Mouse (Mus musculus) liver, embryonic 14.5 days (tissue): Measurements from ENCODE around the gene Cebpa. TPM values are rescaled to one million over a fixed set of nuclear protein-coding genes. Genes with fewer than 3 reads are reported as not detected.

ENCODE experiments used
- ATAC-seq: fragments of 200-750 bp; cut with Nextera tagmentation; 2 replicates; pipeline ENCODE4 v1.8.0; 2017; ENCODE audit warnings: moderate number of reproducible peaks, mild to moderate bottlenecking, moderate library complexity; ENCODE audit not compliant: insufficient read depth
- DNase-seq, 3 experiments: peaks; one replicate each; pipeline ENCODE4 v3.0.0-alpha.2; 2012 to 2013; ENCODE audit warnings: low read depth in 3 of 3, low spot score in 3 of 3
- H3K27ac ChIP-seq: fragments of 300-500 bp; sonication (generic); 2 replicates; pipeline ENCODE4 v1.5.1; 2014; ENCODE audit warnings: moderate library complexity, mild to moderate bottlenecking, control low read depth, inconsistent platforms
- H3K27me3 ChIP-seq: fragments of 300-500 bp; sonication (generic); 2 replicates; pipeline ENCODE4 v1.6.1; 2014; ENCODE audit warnings: mild to moderate bottlenecking, low read length, moderate library complexity; ENCODE audit not compliant: control insufficient read depth, insufficient read depth
- H3K36me3 ChIP-seq: fragments of 300-500 bp; sonication (generic); replicated peaks from 2 replicates; pipeline ENCODE4 v1.6.1; 2014; ENCODE audit warnings: low read depth; ENCODE audit not compliant: control insufficient read depth, insufficient read depth
- H3K4me1 ChIP-seq, 2 experiments: fragments of 200-500 bp in 1 of 2; fragments of 300-500 bp in 1 of 2; sonication (generic) in 1 of 2; replicated peaks; 2 replicates each; pipeline ENCODE4 v1.6.1; 2012 to 2014; ENCODE audit warnings: antibody characterized with exemption in 1 of 2, inconsistent platforms in 1 of 2, low read length in 1 of 2; ENCODE audit not compliant: control insufficient read depth in 2 of 2, insufficient read depth in 2 of 2
- H3K4me2 ChIP-seq: fragments of 300-500 bp; sonication (generic); 2 replicates; pipeline ENCODE4 v1.6.1; 2014; ENCODE audit warnings: low read depth, mild to moderate bottlenecking, control low read depth, moderate library complexity
- H3K4me3 ChIP-seq, 2 experiments: fragments of 200-500 bp in 1 of 2; fragments of 300-500 bp in 1 of 2; sonication (generic) in 1 of 2; 2 replicates each; pipeline ENCODE4 v1.5.1; 2012 to 2014; ENCODE audit warnings: low read depth in 2 of 2, low read length in 2 of 2, mild to moderate bottlenecking in 2 of 2, control low read depth in 1 of 2, inconsistent platforms in 1 of 2, moderate library complexity in 1 of 2; ENCODE audit not compliant: insufficient read depth in 1 of 2
- H3K9ac ChIP-seq: fragments of 300-500 bp; sonication (generic); replicated peaks from 2 replicates; pipeline ENCODE4 v1.6.1; 2014; ENCODE audit warnings: mild to moderate bottlenecking, control low read depth, moderate library complexity
- H3K9me3 ChIP-seq: fragments of 300-500 bp; sonication (generic); 2 replicates; pipeline ENCODE4 v1.6.1; 2016; ENCODE audit warnings: low read length, mixed read lengths; ENCODE audit not compliant: control insufficient read depth
- CTCF ChIP-seq: IDR thresholded peaks from 2 replicates; pipeline ENCODE4 v1.5.1; 2016; ENCODE audit warnings: antibody characterized with exemption, low read depth, control low read depth
- EP300 ChIP-seq: IDR thresholded peaks from 2 replicates; pipeline ENCODE4 v1.6.1; 2016; ENCODE audit warnings: antibody characterized with exemption, low read depth
- WGBS: fragments of 180-500 bp; shearing (Covaris S2); extraction: QIAGEN DNeasy Blood & Tissue Kit; methylation state at CpG from one replicate; pipeline ENCODE4 v1.1.7; 2014; ENCODE audit not compliant: insufficient replicate concordance; 5-methylcytosine and 5-hydroxymethylcytosine counted together
- polyA plus RNA-seq, 2 experiments: library from polyadenylated mRNA; depleted of rRNA in 1 of 2; stranded (reverse) in 1 of 2; unstranded in 1 of 2; fragments of >200 nt; fragmentation: Nextera tagmentation in 1 of 2; extraction: Ambion mirVana in 1 of 2; gene quantifications; 2 replicates each; pipeline versions ENCODE4 v1.2.1 to v1.2.3; 2012 to 2014

The Cebpa gene
- polyA plus RNA-seq, 2 experiments: 7.1 to 15.0 TPM

GRCm38 (mm10) chr7:35122401-35123320 lies 3.6 kb downstream of the Cebpa start:
- TF ChIP-seq CTCF (no peak), EP300 (no peak)
- Histone ChIP-seq H3K4me3 (peak overlapping the region; percentile 16 to 60; a peak in 2 of 4 replicates), H3K36me3 (no peaks in the 10 kb centered on the region), H3K27me3 (peaks cover 36% of the 10 kb centered on the region), H3K9ac (no peak overlapping the region), H3K9me3 (no peaks in the 10 kb centered on the region), H3K27ac (no peak overlapping the region), H3K4me2 (peak overlapping the region; percentile 42), H3K4me1 (peaks cover 0 to 7% of the 10 kb centered on the region in 2 experiments; a peak in 2 of 4 replicates)
- WGBS: 44% methylated on average over 10 of the region's 10 CpGs
- DNase-seq: no peak
- ATAC-seq: no peak

DNA sequence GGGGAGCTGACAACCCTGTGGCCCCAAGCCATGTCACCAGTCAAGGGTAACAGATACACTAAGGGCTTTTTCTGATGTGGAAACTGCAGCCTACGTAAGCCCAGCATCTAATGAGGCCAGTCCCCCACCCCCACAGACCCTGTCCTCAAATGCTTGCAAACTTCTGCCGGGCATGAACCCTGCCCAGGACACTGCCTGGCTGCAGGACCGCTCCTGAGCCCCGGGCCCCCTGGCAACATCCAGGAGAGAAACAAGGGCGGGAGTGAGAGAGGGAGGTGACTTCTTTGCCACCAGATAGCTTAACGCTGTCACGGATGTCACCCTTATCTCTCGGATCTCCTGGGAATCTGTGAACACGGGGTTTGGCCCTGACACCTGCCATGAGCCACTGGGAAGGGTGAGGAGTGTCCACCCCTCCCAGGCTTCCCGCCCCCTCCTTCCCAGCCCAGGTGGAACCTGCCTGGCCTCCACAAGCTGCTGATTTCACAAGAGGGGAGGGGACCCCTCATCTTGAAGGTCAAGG lies 4.4 kb downstream of the Cebpa start:
- Histone ChIP-seq H3K4me1 (peaks cover 0 to 14% of the 10 kb centered on the region in 2 experiments; a peak in 2 of 4 replicates), H3K4me3 (no peak overlapping the region), H3K27me3 (peaks cover 28% of the 10 kb centered on the region), H3K9ac (no peak overlapping the region), H3K36me3 (no peaks in the 10 kb centered on the region), H3K9me3 (no peaks in the 10 kb centered on the region), H3K4me2 (no peak overlapping the region), H3K27ac (no peak overlapping the region)
- 32% methylated on average over 10 of the region's 10 CpGs for WGBS
- no peak for TF ChIP-seq EP300
- TF ChIP-seq CTCF: no peak
- ATAC-seq: no peak
- no peak for DNase-seq

GRCm38 (mm10) chr7:35124216-35124615 lies 5.1 kb downstream of the Cebpa start:
- Histone ChIP-seq H3K27ac (no peak overlapping the region), H3K9me3 (no peaks in the 10 kb centered on the region), H3K4me2 (no peak overlapping the region), H3K4me3 (no peak overlapping the region), H3K36me3 (no peaks in the 10 kb centered on the region), H3K4me1 (peaks cover 0 to 14% of the 10 kb centered on the region in 2 experiments; a peak in 2 of 4 replicates), H3K27me3 (peaks cover 21% of the 10 kb centered on the region), H3K9ac (no peak overlapping the region)
- ATAC-seq: no peak
- no peak for DNase-seq
- 63% methylated on average over 5 of the region's 5 CpGs for WGBS
- TF ChIP-seq EP300: no peak
- TF ChIP-seq CTCF: no peak

- no peak for TF ChIP-seq CTCF
- no peak for TF ChIP-seq EP300
- WGBS: 30% methylated on average over 6 of the region's 6 CpGs
- no peak overlapping the region for H3K4me3 ChIP-seq
- peaks cover 0 to 14% of the 10 kb centered on the region in 2 experiments; a peak in 2 of 4 replicates for H3K4me1 ChIP-seq
- H3K27ac ChIP-seq: no peak overlapping the region
- H3K27me3 ChIP-seq: peaks cover 15% of the 10 kb centered on the region
- no peaks in the 10 kb centered on the region for H3K9me3 ChIP-seq
- no peak overlapping the region for H3K9ac ChIP-seq
- ATAC-seq (no peak), DNase-seq (no peak)
- no peaks in the 10 kb centered on the region for H3K36me3 ChIP-seq
- H3K4me2 ChIP-seq: no peak overlapping the region
Observed at GRCm38 (mm10) chr7:35124745-35125144, 5.7 kb downstream of the Cebpa start.

DNA sequence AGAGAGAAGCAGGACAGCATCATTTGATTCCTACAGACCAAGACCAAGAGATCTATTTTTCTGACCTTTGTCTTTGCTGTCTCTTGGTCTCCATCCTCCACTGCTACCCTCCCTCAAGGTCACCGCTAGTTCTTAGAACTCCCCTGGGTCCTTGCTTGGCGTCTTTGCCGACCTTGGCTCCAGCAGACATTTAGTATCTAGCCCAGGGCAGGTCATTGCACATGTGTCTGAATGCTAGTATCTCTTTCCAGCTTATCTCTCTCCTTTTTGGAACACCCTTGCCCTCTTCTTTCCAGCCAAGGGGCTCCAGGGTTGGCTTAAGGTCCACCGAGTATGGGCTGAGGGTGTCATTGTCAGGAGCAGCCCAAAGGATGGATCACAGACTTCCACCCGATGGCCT lies 6.9 kb downstream of the Cebpa start:
- TF ChIP-seq CTCF: no peak
- TF ChIP-seq EP300: no peak

More for the DNA sequence above, 6.9 kb downstream of the Cebpa start:
- Histone ChIP-seq H3K4me3 (no peak overlapping the region), H3K27ac (no peak overlapping the region), H3K36me3 (no peaks in the 10 kb centered on the region), H3K9ac (no peak overlapping the region), H3K4me2 (no peak overlapping the region), H3K4me1 (peaks cover 0 to 14% of the 10 kb centered on the region in 2 experiments; a peak in 2 of 4 replicates), H3K9me3 (no peaks in the 10 kb centered on the region), H3K27me3 (peaks cover 3% of the 10 kb centered on the region)
- ATAC-seq (no peak), DNase-seq (no peak)
- WGBS: 52% methylated on average over 5 of the region's 5 CpGs
